8 mouse cellular contexts compared by ENCODE assay signal in the genomic region with DNA sequence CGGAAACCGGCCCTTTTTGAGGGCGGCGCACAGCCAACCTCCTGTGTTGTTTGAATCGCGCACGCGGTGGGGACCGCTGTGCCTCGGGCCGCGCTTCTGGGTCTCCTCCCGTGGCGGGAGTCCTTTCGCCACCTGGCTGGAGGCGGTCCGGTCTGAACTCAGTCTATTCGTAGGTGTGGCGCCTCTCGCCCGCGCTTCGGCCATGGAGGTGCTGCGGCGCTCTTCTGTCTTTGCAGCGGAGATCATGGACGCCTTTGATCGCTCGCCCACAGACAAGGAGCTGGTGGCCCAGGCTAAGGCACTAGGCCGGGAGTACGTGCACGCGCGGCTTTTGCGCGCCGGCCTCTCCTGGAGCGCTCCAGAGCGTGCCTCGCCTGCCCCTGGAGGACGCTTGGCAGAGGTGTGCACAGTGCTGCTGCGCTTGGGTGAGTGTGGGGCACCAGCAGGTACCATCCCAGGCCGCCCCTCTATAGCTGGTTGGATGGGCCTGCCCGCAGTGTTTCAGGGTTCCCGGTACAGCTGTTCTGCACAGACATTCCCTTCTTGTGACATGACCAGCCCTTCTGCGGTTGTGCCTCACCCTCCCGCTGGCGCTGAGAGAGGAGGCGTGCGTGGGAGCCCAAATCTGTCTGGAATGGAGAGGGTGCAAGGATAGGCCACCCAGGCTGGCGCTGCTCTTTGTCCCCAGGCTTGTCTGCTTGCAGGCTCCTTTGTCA. TPM values are rescaled to one million over a fixed set of nuclear protein-coding genes. Genes with fewer than 3 reads are reported as not detected.
DNase-seq lines count a peak whose midpoint lies in the region; ATAC-seq and TF ChIP-seq lines count a peak whose summit lies in the region.

No protein-coding gene starts in this region.

- no peaks in the 10 kb centered on the region for H3K4me1 ChIP-seq in limb, embryonic 14.5 days (ENCODE audit: control insufficient read depth, insufficient read depth, low read length)
- peaks cover 12% of the 10 kb centered on the region for H3K4me1 ChIP-seq in midbrain, embryonic 16.5 days (ENCODE audit: control insufficient read depth, insufficient read depth, low read length)

- DNase-seq in thymus, postnatal 0 days (ENCODE audit: low spot score): peak; percentile 14
- no peak for DNase-seq in thymus, postnatal 36 days
- DNase-seq in embryo, embryonic 9.5 days (ENCODE audit: extremely low spot score): peak; percentile 76
- DNase-seq in heart, adult 18-20 months: peak; percentile 53 to 56
- peak; percentile 55 for DNase-seq in kidney, adult 11 months
- DNase-seq in limb, embryonic 14.5 days (ENCODE audit: low spot score): peak; percentile 65
- DNase-seq in testis, postnatal 10 days (ENCODE audit: low spot score): peak; percentile 80

- 4% methylated on average over 35 of the region's 51 CpGs for WGBS in limb, embryonic 14.5 days
- 1% methylated on average over 51 of the region's 51 CpGs for WGBS in midbrain, embryonic 16.5 days

- no peaks in the 10 kb centered on the region for H3K9me3 ChIP-seq in limb, embryonic 14.5 days (ENCODE audit: control insufficient read depth, low read length)
- H3K9me3 ChIP-seq in midbrain, embryonic 16.5 days (replicated peaks; ENCODE audit: control insufficient read depth, low read length, poor library complexity, severe bottlenecking): no peaks in the 10 kb centered on the region

- peak overlapping the region; percentile 60 for H3K4me3 ChIP-seq in limb, embryonic 14.5 days (replicated peaks; ENCODE audit: low read length)
- peak overlapping the region; percentile 70 for H3K4me3 ChIP-seq in midbrain, embryonic 16.5 days (ENCODE audit: low read depth, low read length)

- 0 out of 2 replicates have a peak, but pooled peaks cover 3% of the 10 kb centered on the region for H3K27me3 ChIP-seq in limb, embryonic 14.5 days (ENCODE audit: control insufficient read depth, insufficient read depth, low read length)
- H3K27me3 ChIP-seq in midbrain, embryonic 16.5 days (ENCODE audit: control insufficient read depth, insufficient read depth, low read depth, low read length): no peaks in the 10 kb centered on the region; the same call in 1 of the 2 replicates

- H3K36me3 ChIP-seq in limb, embryonic 14.5 days (ENCODE audit: control insufficient read depth, insufficient read depth, low read length): no peaks in the 10 kb centered on the region
- no peaks in the 10 kb centered on the region; the same call in 1 of the 2 replicates for H3K36me3 ChIP-seq in midbrain, embryonic 16.5 days (ENCODE audit: control insufficient read depth, insufficient read depth, low read length)

- peak overlapping the region; percentile 95 for H3K4me2 ChIP-seq in limb, embryonic 14.5 days (replicated peaks; ENCODE audit: low read depth, low read length, severe bottlenecking)
- H3K4me2 ChIP-seq in midbrain, embryonic 16.5 days (ENCODE audit: low read length): peak overlapping the region; percentile 68

- H3K27ac ChIP-seq in limb, embryonic 14.5 days (replicated peaks; ENCODE audit: low read depth, low read length): no peak overlapping the region
- H3K27ac ChIP-seq in midbrain, embryonic 16.5 days (ENCODE audit: low read length): peak overlapping the region; percentile 85

- no peak for TF ChIP-seq POLR2A in limb, embryonic 14.5 days (IDR thresholded peaks at IDR 0.05; ENCODE audit: borderline replicate concordance, extremely low read depth, insufficient read depth, insufficient read length)

- ATAC-seq in limb, embryonic 14.5 days (ENCODE audit: low FRiP score, low read depth): peak; percentile 75
- peak; percentile 93 for ATAC-seq in midbrain, embryonic 16.5 days

- peak overlapping the region; percentile 70 for H3K9ac ChIP-seq in limb, embryonic 14.5 days (ENCODE audit: low read depth, low read length, severe bottlenecking)
- H3K9ac ChIP-seq in midbrain, embryonic 16.5 days (ENCODE audit: low read depth, low read length): peak overlapping the region; percentile 80

RNA-seq across cellular contexts. Expression of a gene that starts 0.9 kb away (rescaled TPM):
- polyA plus RNA-seq in thymus, postnatal 0 days (2015; fragmentation: Nextera tagmentation; extraction: Ambion mirVana): 32.3 and 39.8 TPM in 2 replicates
- total RNA-seq in heart, adult 18-20 months (2021): 1 to 10 TPM; 3.3 to 4.3 TPM
- 19.2 and 24.6 TPM in 2 replicates for polyA plus RNA-seq in limb, embryonic 14.5 days (2012; rRNA removed)
- polyA plus RNA-seq in limb, embryonic 14.5 days (2014; fragmentation: Nextera tagmentation; extraction: Ambion mirVana): 31.6 and 34.9 TPM in 2 replicates
- 99.0 and 102 TPM in 2 replicates for polyA plus RNA-seq in midbrain, embryonic 16.5 days (2015; fragmentation: Nextera tagmentation; extraction: Ambion mirVana)

RNA-seq across cellular contexts. Expression of a gene that starts 27.9 kb away (rescaled TPM):
- 79.1 and 82.9 TPM in 2 replicates for polyA plus RNA-seq in thymus, postnatal 0 days (2015; fragmentation: Nextera tagmentation; extraction: Ambion mirVana)
- 10 to 100 TPM; 83.8 to 86.6 TPM for total RNA-seq in heart, adult 18-20 months (2021)
- polyA plus RNA-seq in limb, embryonic 14.5 days (2012; rRNA removed): 248 and 275 TPM in 2 replicates
- 204 and 217 TPM in 2 replicates for polyA plus RNA-seq in limb, embryonic 14.5 days (2014; fragmentation: Nextera tagmentation; extraction: Ambion mirVana)
- 347 and 394 TPM in 2 replicates for polyA plus RNA-seq in midbrain, embryonic 16.5 days (2015; fragmentation: Nextera tagmentation; extraction: Ambion mirVana)

Comparison
In these comparisons a context has a peak if more than half of its experiments do, and no peak if none do; other contexts are left out.
1. DNase-seq: peak in thymus, postnatal 0 days (single experiment), embryo, embryonic 9.5 days (single experiment), heart, adult 18-20 months (2 of 2), kidney, adult 11 months (single experiment), limb, embryonic 14.5 days (single experiment) and testis, postnatal 10 days (single experiment); none in thymus, postnatal 36 days (0 of 2).